Mouse (Mus musculus) erythroblast, embryonic 14.5 days (primary cell): ENCODE measurements around the gene Pdxdc1.
"Not testable (repeated sequence)": the region's sequence is repeated elsewhere in the genome, so short reads cannot be mapped to it uniquely, and the experiment has no call there.

Experiments
- GATA1 ChIP-seq: IDR thresholded peaks from 2 replicates; pipeline ENCODE4 v1.6.1; 2012; ENCODE audit warnings: low read length, inconsistent platforms, mixed read lengths
- TAL1 ChIP-seq: IDR thresholded peaks from 3 replicates; pipeline ENCODE4 v1.6.1; 2012; ENCODE audit warnings: low read length, inconsistent platforms, mixed read lengths

DNA sequence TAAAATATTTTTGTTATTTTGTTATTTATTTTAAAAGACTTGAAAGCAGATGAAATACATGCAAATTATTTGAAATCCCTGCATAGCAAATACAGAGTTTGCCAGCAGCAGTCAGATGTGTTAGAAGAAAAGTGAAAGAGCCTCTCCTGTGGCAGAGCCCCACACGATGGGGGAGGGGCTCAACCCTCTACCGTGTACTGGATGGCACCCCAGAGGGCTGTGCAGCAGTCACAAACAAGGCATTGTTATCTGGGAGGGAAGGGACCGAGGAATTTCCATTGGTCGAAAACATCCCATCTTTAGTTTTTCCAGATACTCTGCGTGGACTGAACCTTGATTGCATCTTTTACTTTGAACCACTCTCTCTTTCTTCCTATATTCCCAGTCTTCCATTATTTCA lies 35.5 kb downstream of the Pdxdc1 start:
- TF ChIP-seq GATA1, TAL1: not testable (repeated sequence)
